Mouse (Mus musculus) heart, adult 18-20 months (tissue): ENCODE results near the gene Slc2a5. TPM values are rescaled to one million over a fixed set of nuclear protein-coding genes. Genes with fewer than 3 reads are reported as not detected.
A peak's percentile ranks its signal among the peaks of the same experiment; 100 is the strongest.

ENCODE experiments used
- DNase-seq, 2 experiments: peaks; one replicate each; pipeline ENCODE4 v3.0.0; 2021 to 2022; ENCODE audit warnings: mixed read lengths in 1 of 2
- total RNA-seq, 2 experiments: library from RNA; stranded (reverse); gene quantifications; 2 replicates each; pipeline ENCODE4 v1.2.3; 2021

Slc2a5 gene
- total RNA-seq, 2 experiments from 2014 or later: 0.41 TPM; not detected in 1

DNA sequence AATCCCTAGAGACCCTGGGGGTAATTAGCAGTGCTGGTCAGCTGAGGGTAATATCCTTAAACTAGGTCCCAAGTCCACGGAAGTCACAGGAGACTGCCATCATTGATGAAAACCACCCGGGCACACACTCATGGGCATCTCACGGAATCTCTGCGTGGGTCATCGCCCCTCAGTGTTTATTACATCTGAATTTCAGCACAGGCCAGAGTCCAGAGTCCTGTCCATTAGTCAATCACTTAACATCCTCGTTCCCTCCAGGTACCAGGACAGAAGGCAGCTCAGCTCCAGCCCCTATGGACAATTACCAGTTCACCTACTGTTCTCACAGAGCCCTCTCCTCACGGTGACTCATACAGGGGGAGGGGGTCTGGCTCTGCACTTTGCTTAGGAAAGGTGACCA, 16.3 kb upstream of the Slc2a5 start:
- no peak for DNase-seq

DNA sequence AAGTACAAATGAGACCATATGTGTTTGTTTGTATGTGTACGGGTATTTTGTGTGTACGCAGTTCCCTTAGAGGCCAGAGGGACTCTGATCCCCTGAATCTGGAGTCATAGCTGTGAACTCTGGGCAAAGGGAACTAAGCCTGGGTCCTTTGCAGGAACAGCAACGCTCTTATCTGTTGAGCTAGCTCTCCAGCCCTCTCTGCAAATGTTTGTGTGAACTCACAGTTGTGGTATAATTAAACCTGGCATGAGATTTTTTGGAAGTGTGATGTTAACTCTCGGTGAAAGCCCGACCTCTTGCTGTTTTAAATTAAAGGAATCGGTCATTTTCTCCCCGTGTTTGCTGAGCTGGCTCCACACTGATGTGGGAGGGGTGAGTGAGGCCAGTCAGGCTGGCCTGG, 13.4 kb upstream of the Slc2a5 start:
- no peak for DNase-seq

DNA sequence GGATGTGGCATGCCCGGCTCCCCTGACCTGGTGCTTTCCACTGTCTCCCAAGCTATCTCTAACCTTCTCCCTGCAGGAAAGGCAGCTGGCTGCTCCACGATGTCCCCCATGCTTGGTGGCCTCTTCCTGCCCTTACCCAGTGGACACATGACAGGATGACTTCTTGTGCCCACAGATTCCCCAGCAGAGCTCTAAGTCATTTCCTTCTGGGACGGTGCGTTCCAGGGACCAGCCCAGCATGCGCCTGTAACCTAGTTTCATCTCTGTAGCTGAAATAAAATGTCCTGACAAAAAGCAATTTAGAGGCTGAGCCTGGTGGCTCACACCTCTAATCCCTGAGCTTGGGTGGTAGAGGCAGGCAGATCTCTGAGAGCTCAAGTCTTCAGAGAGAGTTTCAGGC, 12.4 kb upstream of the Slc2a5 start:
- no peak for DNase-seq

DNA sequence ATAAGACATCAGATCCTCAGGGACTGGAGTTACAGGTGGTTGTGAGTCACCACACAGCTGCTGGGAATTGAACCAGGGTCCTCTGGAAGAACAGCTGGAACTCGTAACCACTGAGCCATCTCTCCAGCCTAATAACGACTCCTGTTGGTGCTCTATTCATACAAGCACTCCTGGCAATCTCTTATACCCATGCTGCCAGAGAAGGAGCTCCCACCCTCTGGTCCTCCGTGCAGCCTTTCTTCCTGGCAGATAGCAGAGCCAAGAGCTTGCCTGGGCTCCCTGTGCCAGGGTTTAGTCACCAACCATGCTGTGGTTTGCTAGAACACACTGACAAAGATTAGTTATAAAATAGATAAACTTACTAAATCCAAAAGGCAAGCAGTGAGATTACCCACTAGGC, 9.4 kb upstream of the Slc2a5 start:
- no peak for DNase-seq

DNA sequence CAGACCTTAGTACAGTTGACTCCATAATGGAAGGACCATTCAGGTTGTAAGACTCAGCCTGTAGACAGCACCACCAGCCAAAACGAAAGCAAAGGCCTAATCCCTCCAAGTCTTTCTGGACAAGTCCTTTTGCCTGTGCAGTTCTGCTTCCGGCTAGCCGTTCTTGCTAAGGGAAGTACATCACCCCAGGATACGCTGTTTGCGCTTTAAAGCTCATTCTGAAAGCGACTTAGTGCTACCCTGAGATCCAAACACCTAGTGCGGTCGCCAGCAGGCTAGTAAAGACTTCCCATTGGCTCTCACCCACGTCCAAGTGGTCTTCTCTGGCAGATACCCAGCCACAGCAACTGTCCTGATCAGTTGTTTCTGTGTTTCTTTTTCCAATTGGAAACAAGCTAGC, 8.7 kb upstream of the Slc2a5 start:
- DNase-seq: peak in 1 of 2 experiments; percentile 36

DNA sequence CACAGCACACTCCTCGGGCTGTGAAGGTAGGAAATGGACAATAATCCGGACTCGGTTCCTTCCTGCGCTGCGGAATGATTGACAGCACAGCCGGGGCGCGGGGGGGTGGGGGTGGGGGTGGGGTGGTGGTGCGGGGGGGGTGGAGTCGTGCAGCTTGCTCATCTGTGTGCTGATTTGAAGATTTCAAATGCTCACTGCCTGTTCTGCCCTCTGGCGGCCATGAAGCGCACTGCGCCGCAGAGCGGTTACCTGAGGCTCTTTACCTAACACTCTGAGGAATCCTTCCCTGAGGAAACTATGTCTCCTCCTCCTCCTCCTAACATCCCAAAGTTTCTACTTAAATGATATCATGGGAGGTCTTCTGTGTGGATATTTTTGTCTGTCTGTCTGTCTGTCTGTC, 6.2 kb upstream of the Slc2a5 start:
- peak in 1 of 2 experiments; percentile 80 for DNase-seq

DNA sequence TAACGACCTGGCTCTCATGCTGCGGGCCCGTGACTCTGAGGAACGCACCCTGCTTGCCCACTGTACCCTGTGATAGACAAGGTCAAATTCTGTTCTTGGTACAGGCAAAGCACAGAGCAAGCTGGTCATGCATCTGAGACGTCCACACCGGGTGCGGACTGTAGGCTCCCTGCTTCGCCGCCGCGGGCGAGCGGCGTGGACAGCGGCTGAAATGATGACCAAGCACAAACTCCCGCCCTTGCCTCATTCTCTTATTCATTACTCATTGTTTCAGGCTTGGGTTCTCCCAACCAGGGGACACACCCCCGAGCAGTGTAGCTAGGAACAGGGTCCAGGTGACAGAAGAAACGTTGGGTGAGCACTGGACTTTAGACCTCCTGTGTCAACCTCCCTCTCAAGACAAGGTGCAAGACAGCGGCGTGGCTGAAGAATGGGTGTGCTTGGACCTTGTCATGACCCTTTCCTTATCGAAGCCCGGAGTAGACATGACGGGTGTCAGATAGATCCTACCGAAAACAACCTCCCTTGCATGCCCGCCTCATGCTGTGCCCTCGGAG, 4.5 kb upstream of the Slc2a5 start:
- DNase-seq: no peak

DNA sequence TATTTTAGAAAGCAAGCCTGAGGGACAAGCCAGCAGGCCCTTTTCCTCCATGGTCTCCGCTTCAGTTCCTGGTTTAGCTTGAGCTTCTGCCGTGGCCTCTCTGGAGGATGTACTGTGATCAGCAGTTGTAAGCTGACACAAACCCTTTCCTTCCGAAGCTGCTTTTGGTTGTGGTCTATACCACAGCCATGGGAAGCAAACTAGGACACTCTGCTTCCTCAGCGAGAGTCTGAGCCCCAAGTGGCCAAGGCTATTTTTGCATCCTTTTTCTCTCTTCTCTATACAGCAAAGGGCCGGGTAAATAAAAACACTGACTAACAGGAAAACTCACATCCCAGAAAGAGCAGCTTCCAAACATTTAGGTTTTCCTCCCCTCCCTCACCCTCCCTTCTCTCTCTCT, 1.8 kb upstream of the Slc2a5 start:
- peak in 1 of 2 experiments; percentile 31 for DNase-seq

DNA sequence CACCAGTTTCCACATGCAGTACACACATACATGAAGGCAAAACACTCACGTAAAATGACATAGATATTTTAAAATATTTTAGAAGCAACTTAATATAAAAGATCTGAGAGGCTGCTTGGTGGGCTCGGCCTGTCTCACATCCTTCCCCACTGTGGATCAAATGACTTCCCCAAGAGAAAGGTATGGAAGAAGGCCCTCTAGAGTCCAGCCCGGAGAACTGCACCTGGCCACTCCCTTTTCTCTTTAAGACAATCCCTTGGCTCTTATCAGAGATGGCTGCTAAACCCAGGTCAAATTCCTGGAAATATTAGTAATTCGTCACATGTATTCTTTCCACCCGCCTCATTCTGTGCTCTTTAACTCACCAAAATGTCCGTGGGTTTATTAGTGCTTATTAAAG, 920 bp upstream of the Slc2a5 start:
- DNase-seq: no peak

DNA sequence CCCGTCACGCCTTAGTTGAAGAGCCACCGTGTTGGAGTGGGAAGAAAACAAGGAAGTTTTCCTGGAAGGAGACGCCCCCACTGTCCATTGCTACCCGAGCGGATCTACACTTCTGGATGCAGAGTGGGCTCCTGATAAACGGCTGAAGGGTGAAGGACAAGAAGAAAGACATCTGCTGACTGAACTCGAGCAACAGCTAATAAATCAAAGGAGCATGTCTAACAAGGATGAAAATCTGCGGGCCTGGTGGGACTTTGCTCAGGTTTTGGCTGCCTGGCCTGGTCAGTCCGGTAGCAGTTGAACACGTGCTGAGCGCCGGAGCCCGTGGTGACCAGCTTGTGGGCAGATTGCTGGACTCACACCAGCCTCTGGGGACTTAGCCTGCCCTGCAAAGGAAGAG, 557 bp downstream of the Slc2a5 start:
- DNase-seq: no peak

DNA sequence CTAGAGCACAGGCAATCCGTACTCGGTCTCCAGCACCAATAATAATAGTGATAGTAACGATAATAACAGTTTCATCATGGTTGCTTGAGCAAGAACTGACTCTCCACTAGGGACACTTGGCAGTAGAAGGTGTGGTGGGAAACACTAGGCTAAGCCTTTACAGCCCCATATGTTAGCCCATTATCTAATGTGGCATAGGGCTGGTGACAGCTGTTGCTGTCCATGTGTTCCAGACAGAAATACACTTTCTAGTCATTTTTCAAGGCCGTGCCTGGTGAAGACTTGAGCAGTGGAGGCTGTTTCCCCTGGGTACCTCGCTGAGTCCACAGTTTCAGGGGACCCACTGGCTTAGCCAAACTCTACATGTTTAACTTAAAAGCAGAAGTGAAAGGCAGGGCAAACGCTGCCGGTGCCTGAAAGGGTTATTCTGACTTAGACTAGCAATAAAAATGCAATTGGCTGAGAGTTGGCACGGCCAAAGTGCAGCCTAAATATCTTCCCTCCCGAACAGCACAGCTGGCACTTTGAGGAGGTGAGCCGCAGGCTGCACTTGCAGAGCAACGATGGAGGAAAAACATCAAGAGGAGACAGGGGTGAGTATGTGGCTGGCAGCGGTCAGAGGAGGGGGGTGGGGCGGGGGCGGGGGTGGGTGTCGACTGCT, 1.2 kb downstream of the Slc2a5 start:
- no peak for DNase-seq

DNA sequence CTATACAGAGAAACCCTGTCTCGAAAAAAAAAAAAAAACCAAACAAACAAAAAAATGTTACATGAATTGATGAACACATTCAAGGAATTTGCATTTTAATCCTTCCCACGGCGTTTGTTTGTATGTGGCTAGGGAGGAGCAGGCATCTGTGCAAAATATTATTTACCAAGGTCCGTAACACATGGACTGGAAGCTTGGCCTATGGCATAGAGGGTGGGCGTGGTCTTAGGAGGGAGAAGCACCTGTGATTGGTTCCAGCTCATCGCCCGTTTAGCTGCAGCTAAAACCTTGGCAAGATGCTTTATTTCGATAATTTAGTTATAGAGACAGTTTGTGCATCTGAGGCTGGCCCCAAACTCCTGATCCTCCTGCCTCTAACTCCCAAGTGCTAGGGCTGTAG, 2.3 kb downstream of the Slc2a5 start:
- no peak for DNase-seq

DNA sequence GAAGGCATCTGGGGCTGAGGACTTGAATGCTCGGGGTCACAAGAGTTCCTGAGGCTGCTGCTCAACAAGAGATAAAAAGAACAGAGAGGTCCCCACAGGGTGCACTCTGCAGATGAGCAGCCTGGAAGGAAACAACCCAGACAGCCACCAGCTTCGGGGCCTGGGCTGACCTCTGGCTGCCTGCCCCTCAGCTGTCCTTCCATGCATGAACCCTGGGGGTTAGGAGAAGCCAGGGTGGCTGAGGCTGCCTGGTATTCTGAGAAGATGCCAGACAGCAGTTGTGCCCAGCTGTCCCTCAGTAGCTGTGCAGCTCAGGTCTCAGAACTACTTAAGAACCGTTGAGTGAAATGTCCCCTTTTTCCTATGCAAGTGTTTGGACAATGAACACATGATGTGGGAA, 3.4 kb downstream of the Slc2a5 start:
- DNase-seq: no peak

DNA sequence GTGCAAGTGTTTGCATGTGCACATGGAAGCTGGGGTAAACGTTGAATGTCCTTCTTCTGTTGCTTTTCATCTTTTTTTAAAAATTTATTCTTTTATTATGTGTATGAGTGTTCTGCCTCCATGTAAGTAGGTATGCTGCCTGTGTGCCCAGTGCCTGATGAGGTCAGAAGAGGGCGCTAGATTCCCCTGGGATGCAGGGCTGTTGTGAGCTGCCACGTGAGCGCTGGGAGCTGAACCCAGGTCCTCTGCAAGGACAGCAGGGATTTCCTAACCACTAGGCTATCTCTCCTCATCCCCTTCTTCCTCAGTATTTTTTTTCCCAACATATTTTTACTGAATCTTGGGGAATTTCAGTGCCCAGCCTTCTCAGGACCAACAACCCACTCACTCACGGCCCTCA, 7.3 kb downstream of the Slc2a5 start:
- DNase-seq: no peak

DNA sequence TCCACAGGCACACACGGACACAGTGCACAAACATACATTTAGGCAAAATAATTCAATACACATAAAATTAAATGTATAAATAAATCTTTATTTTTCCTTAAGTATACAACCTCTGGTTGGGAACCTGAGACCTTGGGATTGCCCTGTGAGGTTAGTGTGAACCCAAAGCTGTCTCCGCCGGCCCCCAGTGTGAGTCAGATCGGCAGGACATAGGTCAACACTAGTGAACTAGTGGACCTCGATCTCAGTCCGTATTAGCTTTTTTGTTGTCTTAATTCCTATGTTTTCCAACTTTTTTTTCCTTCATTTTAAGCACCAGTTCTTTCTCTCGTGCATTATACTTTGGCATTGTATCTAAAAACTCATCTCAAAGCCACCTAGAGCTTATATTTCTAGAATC, 8.8 kb downstream of the Slc2a5 start:
- no peak for DNase-seq

DNA sequence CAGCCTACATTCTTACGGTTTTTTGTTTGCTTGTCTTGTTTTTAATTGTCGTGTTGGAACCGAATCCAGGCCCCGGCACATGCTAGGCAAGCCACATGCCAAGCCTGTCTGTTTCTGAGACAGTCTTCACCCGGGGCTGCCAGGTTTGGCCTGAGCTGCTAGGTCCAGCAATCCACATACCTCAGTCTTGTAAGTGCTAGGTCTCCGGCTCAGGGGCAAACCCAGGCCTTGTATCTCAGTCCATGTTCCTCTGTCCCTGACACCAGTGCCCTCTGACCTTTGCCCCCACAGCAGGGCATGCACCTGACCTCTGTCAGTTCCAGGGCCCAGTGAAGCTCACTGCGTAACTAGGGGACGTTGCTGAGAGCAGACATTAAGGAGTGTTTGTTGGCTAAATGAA, 9.5 kb downstream of the Slc2a5 start:
- DNase-seq: no peak

DNA sequence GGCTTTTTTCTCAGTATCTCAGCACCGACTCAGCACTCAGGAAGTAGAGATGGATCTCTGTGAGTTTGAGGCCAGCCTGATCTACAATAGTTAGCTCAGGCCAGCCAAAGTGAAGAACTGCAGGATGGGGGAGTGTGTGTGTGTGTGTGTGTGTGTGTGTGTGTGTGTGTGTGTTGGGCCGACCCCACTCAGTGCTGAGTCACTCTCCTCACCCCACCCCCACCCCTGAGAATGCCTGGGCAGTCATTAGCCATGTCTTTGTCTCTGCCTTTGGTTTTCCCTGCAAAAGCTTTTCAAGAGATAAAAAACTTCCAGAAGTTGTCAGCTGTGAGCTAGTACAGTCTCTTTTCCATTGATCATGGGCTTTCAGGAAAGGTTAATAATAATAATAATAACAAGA, 11.6 kb downstream of the Slc2a5 start:
- DNase-seq: no peak

DNA sequence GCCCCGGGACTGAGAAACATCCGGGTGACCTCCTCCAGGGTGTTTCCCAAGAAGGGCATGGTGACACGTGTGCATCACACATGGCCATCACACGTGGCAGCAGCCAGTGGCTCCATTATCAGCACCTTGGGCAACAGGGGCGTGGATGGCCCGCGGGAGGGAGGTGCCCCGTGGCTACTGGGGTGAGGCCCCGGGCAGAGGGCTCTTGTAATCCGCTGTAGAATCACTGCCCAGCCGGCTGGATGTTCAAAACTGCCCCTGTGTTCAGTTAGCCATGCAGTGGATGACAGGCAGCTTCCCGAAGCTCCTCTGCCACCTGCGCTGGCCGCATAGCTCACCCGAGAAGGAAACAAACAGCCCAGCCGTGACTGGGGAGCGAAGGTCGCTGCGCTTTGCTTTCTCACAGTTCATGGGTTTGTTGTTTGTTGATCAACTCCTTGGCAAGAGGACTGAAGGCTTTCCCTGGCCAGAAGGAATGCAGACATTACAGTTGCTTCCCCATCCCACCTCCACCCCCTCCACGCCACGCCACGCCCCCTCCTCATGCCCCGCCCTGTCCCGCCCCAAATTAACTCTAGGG, 13.7 kb downstream of the Slc2a5 start:
- peak; percentile 31 to 36 for DNase-seq

DNA sequence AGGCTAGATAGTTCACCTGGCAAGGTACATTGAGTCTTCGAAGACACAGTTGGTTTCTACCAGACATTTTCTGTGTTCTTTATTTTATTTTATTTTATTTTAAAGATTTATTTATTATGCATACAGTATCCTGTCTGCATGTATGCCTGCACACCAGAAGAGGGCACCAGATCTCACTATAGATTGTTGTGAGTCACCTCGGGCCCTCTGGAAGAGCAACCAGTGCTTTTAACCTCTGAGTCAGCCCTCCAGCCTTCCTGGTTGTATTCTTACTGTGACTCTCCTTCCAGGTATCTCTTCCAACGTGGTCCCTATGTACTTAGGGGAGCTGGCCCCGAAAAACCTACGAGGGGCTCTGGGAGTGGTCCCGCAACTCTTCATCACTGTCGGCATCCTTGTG, 16.2 kb downstream of the Slc2a5 start:
- no peak for DNase-seq

DNA sequence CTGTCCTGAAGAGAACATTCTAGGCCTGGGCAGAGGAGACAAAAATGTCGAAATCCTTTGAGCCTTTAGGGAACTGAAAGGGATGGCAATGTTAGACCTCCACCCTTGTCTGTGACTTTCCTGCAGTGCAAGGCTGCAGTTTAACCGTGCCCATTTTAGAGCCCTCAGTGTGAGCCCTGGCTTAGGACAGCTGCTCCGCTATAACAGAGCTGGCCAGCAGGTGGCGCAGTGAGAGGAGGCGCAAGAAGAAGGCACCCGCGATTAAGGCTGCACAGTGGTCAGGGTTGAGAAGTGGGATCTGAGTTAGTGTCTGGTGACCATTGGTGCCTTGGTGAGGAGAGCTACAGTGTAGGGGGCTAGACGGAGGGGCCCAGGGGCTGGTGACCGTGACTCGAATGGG, 17.6 kb downstream of the Slc2a5 start:
- DNase-seq: peak; percentile 47 to 80

DNA sequence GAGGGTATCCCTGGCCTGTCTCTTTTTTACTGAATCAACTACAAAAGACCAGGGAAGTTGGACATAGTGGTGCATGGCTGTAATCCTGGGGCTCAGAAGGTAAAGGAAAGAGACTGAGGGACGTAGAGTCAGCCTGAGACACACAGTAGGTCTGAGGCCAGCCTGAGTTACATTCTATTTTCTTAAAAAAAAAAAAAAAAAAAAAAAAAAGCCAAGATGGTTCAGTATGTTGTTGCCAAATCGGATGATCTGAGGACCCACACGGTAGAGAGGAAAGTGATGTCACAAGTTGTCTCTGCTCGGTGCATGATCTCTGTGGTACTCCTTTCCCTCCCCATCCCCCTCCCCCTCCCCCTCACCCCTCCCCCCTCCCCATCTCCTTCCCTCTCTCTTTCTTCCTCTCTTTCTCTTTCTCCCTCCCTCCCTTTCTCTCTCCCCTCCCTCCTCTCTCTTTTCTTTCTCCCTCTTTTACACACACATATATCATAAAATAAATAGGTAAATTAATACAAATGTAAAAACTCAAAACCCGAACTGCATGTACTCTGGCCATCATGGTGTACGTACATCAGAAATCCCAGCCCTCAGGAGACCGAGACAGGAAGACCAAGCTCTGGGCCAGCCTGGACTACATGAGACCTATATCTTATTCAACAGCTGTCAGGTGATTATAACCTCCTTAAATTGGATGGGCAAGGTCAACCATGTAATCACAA, 18.4 kb downstream of the Slc2a5 start:
- DNase-seq: no peak

DNA sequence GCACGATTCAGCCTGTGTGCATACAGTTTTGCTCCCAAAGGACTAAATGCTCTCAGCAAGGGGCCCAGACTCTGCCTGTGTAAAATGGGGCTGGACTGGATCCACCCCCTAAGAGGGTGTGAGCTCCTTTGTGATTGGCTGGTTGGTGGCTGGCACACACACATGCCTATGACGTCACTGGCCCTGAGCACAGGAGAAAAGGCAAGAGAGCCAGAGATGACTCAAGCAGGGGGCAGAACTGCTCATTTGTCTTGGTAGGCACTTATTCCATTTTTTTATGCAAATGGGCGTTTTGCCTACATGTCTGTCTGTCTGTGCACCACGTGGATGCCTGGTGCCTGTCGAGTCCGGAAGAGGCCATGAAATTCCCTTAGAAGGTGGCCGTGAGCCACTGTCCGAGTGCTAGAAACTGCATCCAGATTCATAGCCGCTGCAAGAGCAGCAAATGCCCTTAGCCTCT, 19.0 kb downstream of the Slc2a5 start:
- DNase-seq: peak; percentile 28 to 49

DNA sequence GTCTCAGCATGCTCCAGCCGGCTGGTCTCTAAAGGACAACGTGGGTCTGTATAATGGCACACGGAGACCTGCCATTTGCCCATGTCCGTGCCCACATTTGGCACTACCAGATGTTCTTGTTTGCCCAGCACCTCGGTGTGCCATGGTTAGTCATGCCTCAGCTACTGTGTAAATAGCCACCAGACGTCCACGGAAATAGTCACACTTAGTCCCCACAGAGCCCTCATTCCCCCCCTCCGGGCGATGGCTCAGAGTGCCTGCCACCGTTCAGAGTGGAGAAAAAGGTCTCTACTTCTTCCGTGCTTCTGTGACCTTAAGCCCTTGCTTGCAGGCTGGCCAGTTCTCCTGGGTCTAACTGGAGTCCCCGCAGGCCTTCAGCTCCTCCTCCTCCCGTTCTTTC, 20.0 kb downstream of the Slc2a5 start:
- no peak for DNase-seq
